Mouse (Mus musculus) neural tube, embryonic 14.5 days (tissue): ENCODE data around the gene Strada. TPM values are rescaled to one million over a fixed set of nuclear protein-coding genes. Genes with fewer than 3 reads are reported as not detected.
A peak's percentile ranks its signal among the peaks of the same experiment; 100 is the strongest.

Source experiments
- ATAC-seq: fragments of 200-750 bp; cut with Nextera tagmentation; 2 replicates; pipeline ENCODE4 v1.8.0; 2017; ENCODE audit warnings: low read depth, mild to moderate bottlenecking, moderate TSS enrichment, moderate library complexity
- H3K27ac ChIP-seq: fragments of 300-500 bp; sonication (generic); 2 replicates; pipeline ENCODE4 v1.5.1; 2014; ENCODE audit warnings: low read depth, mild to moderate bottlenecking, control low read depth, low read length, moderate library complexity, mixed read lengths
- H3K27me3 ChIP-seq: fragments of 300-500 bp; sonication (generic); 2 replicates; pipeline ENCODE4 v1.6.1; 2014; ENCODE audit warnings: low read length; ENCODE audit not compliant: control insufficient read depth, insufficient read depth
- H3K36me3 ChIP-seq: fragments of 300-500 bp; sonication (generic); 2 replicates; pipeline ENCODE4 v1.6.1; 2014; ENCODE audit warnings: low read length, mixed read lengths; ENCODE audit not compliant: control insufficient read depth, insufficient read depth
- H3K4me1 ChIP-seq: fragments of 300-500 bp; sonication (generic); 2 replicates; pipeline ENCODE4 v1.6.1; 2014; ENCODE audit warnings: low read length; ENCODE audit not compliant: control insufficient read depth, insufficient read depth
- H3K4me2 ChIP-seq: fragments of 300-500 bp; sonication (generic); 2 replicates; pipeline ENCODE4 v1.6.1; 2014; ENCODE audit warnings: mild to moderate bottlenecking, low read depth, low read length, control low read depth
- H3K4me3 ChIP-seq: fragments of 300-500 bp; sonication (generic); 2 replicates; pipeline ENCODE4 v1.5.1; 2014; ENCODE audit warnings: low read depth, low read length, control low read depth, mixed read lengths
- H3K9ac ChIP-seq: fragments of 300-500 bp; sonication (generic); replicated peaks from 2 replicates; pipeline ENCODE4 v1.6.1; 2014; ENCODE audit warnings: low read depth, mild to moderate bottlenecking, control low read depth, low read length, mixed read lengths
- H3K9me3 ChIP-seq: fragments of 300-500 bp; sonication (generic); 2 replicates; pipeline ENCODE4 v1.6.1; 2016; ENCODE audit warnings: low read length; ENCODE audit not compliant: control insufficient read depth
- WGBS: fragments of 180-500 bp; shearing (Covaris S2); extraction: QIAGEN DNeasy Blood & Tissue Kit; methylation state at CpG from one replicate; pipeline ENCODE4 v1.1.7; 2014; 5-methylcytosine and 5-hydroxymethylcytosine counted together
- polyA plus RNA-seq: library from polyadenylated mRNA; unstranded; fragments of >200 nt; fragmentation: Nextera tagmentation; extraction: Ambion mirVana; gene quantifications from 2 replicates; pipeline ENCODE4 v1.2.1, GENCODE M21; 2014

Strada gene
- polyA plus RNA-seq, 1 experiment from 2014 or later = 34.8 TPM

- 11% methylated on average over 19 of the region's 19 CpGs for WGBS
These were observed 9.2 kb downstream of the Strada start for GRCm38 (mm10) chr11:106192657-106193370.

GRCm38 (mm10) chr11:106192241-106192640 is 9.7 kb downstream of the Strada start:
- Histone ChIP-seq H3K36me3 (0 out of 2 replicates have a peak, but pooled peaks cover 5% of the 10 kb centered on the region), H3K4me1 (peaks cover 2% of the 10 kb centered on the region; the same call in 1 of the 2 replicates), H3K4me2 (peak overlapping the region; percentile 86), H3K27ac (no peak overlapping the region), H3K4me3 (peak overlapping the region; percentile 72; the same call in 1 of the 2 replicates), H3K27me3 (no peaks in the 10 kb centered on the region), H3K9ac (no peak overlapping the region), H3K9me3 (no peaks in the 10 kb centered on the region)
- no peak for ATAC-seq
- 92% methylated on average over 5 of the region's 5 CpGs for WGBS

More at GRCm38 (mm10) chr11:106192657-106193370, 9.2 kb downstream of the Strada start:
- ATAC-seq = no peak; the same call in 1 of the 2 replicates
- Histone ChIP-seq H3K36me3 (peaks cover 5% of the 10 kb centered on the region; the same call in 1 of the 2 replicates), H3K9ac (peak overlapping the region; percentile 72), H3K27ac (peak overlapping the region; percentile 85), H3K9me3 (no peaks in the 10 kb centered on the region), H3K4me3 (peak overlapping the region; percentile 72), H3K27me3 (no peaks in the 10 kb centered on the region), H3K4me2 (peak overlapping the region; percentile 86), H3K4me1 (peaks cover 2% of the 10 kb centered on the region; the same call in 1 of the 2 replicates)

- no peak for ATAC-seq
- H3K4me2 ChIP-seq = no peak overlapping the region
These were observed 10.3 kb downstream of the Strada start for GRCm38 (mm10) chr11:106191716-106192115.

GRCm38 (mm10) chr11:106187326-106187725 is 14.6 kb downstream of the Strada start:
- Histone ChIP-seq H3K4me3 (no peak overlapping the region), H3K27ac (no peak overlapping the region), H3K4me2 (no peak overlapping the region), H3K4me1 (peaks cover 2% of the 10 kb centered on the region; the same call in 1 of the 2 replicates), H3K9me3 (no peaks in the 10 kb centered on the region), H3K9ac (no peak overlapping the region), H3K36me3 (peaks cover 13% of the 10 kb centered on the region; the same call in 1 of the 2 replicates), H3K27me3 (no peaks in the 10 kb centered on the region)
- no peak for ATAC-seq
- 99% methylated on average over 4 of the region's 4 CpGs for WGBS

More at GRCm38 (mm10) chr11:106191716-106192115, 10.3 kb downstream of the Strada start:
- WGBS = 97% methylated on average over 3 of the region's 3 CpGs
- H3K4me3 ChIP-seq = no peak overlapping the region
- H3K27ac ChIP-seq = no peak overlapping the region
- H3K36me3 ChIP-seq = peaks cover 7% of the 10 kb centered on the region; the same call in 1 of the 2 replicates
- no peaks in the 10 kb centered on the region for H3K27me3 ChIP-seq
- no peaks in the 10 kb centered on the region for H3K9me3 ChIP-seq
- H3K4me1 ChIP-seq = peaks cover 2% of the 10 kb centered on the region; the same call in 1 of the 2 replicates
- no peak overlapping the region for H3K9ac ChIP-seq

- ATAC-seq = no peak
- no peak overlapping the region for H3K9ac ChIP-seq
- H3K4me3 ChIP-seq = no peak overlapping the region
- H3K4me2 ChIP-seq = no peak overlapping the region
- no peaks in the 10 kb centered on the region for H3K9me3 ChIP-seq
- no peaks in the 10 kb centered on the region for H3K4me1 ChIP-seq
- H3K36me3 ChIP-seq = 0 out of 2 replicates have a peak, but pooled peaks cover 5% of the 10 kb centered on the region
- 98% methylated on average over 2 of the region's 2 CpGs for WGBS
- H3K27me3 ChIP-seq = no peaks in the 10 kb centered on the region
- H3K27ac ChIP-seq = no peak overlapping the region
These were observed 21.5 kb downstream of the Strada start for GRCm38 (mm10) chr11:106180449-106180801.

GRCm38 (mm10) chr11:106179711-106180448 is 22.1 kb downstream of the Strada start:
- Histone ChIP-seq H3K9ac (no peak overlapping the region), H3K36me3 (0 out of 2 replicates have a peak, but pooled peaks cover 5% of the 10 kb centered on the region), H3K4me1 (no peaks in the 10 kb centered on the region), H3K27ac (no peak overlapping the region), H3K4me3 (no peak overlapping the region), H3K9me3 (no peaks in the 10 kb centered on the region), H3K27me3 (no peaks in the 10 kb centered on the region), H3K4me2 (no peak overlapping the region)
- 81% methylated on average over 7 of the region's 7 CpGs for WGBS
- no peak for ATAC-seq

GRCm38 (mm10) chr11:106178036-106178782 is 23.8 kb downstream of the Strada start:
- H3K27me3 ChIP-seq = no peaks in the 10 kb centered on the region
- WGBS = 81% methylated on average over 5 of the region's 5 CpGs
- H3K9ac ChIP-seq = 0 out of 2 replicates have a peak overlapping the region, but pooled peaks have one; percentile 16
- no peak for ATAC-seq
- no peak overlapping the region for H3K4me2 ChIP-seq
- no peaks in the 10 kb centered on the region for H3K36me3 ChIP-seq
- no peaks in the 10 kb centered on the region for H3K4me1 ChIP-seq
- no peaks in the 10 kb centered on the region for H3K9me3 ChIP-seq
- no peak overlapping the region for H3K27ac ChIP-seq
- no peak overlapping the region for H3K4me3 ChIP-seq

- no peaks in the 10 kb centered on the region for H3K27me3 ChIP-seq
- H3K4me2 ChIP-seq = no peak overlapping the region
- H3K9me3 ChIP-seq = no peaks in the 10 kb centered on the region
- H3K9ac ChIP-seq = no peak overlapping the region
- no peak for ATAC-seq
- H3K4me3 ChIP-seq = no peak overlapping the region
- no peak overlapping the region for H3K27ac ChIP-seq
- WGBS = 90% methylated on average over 5 of the region's 5 CpGs
- no peaks in the 10 kb centered on the region for H3K36me3 ChIP-seq
- H3K4me1 ChIP-seq = no peaks in the 10 kb centered on the region
These were observed 25.6 kb downstream of the Strada start for GRCm38 (mm10) chr11:106176372-106176771.
